Mouse (Mus musculus): ENCODE results near the gene Sh3kbp1. TPM values are rescaled to one million over a fixed set of nuclear protein-coding genes. Genes with fewer than 3 reads are reported as not detected.

The Sh3kbp1 gene
- polyA plus RNA-seq, 1 experiment from 2014 or later = 85.3 TPM

DNA sequence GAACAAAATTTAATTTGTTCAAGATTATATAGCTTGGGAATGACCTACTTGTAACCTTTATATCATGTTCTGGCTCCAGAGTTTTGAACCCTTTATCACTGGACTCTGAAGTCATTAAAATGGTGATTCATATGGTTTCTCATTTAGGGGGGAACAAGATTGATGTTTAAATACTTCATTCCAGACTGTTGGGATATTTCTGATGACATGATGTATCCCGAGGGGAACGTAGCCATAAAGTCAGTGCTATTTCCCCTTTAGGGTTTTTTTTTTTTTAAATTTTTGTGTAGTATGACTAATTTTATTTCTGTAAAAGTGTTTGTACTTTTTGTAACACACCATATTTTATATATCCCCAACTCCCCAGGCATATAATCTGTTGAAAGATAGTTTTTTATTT lies 212.7 kb downstream of the Sh3kbp1 start:
- 69% methylated on average over 2 of the region's 2 CpGs for WGBS
- Histone ChIP-seq H3K4me1 (no peaks in the 10 kb centered on the region), H3K9ac (no peak overlapping the region), H3K27me3 (replicated peaks) (no peaks in the 10 kb centered on the region), H3K27ac (replicated peaks) (no peak overlapping the region), H3K4me3 (no peak overlapping the region), H3K36me3 (no peaks in the 10 kb centered on the region), H3K4me2 (no peak overlapping the region), H3K9me3 (no peaks in the 10 kb centered on the region)
- no peak for ATAC-seq (ENCODE audit: extremely low read depth, insufficient number of reproducible peaks, low FRiP score, low TSS enrichment)

- H3K27me3 ChIP-seq (replicated peaks) = 0 out of 2 replicates have a peak, but pooled peaks cover 2% of the 10 kb centered on the region
- no peak overlapping the region for H3K4me2 ChIP-seq
- ATAC-seq (ENCODE audit: extremely low read depth, insufficient number of reproducible peaks, low FRiP score, low TSS enrichment) = no peak
- no peaks in the 10 kb centered on the region for H3K4me1 ChIP-seq
- no peaks in the 10 kb centered on the region for H3K9me3 ChIP-seq
- H3K27ac ChIP-seq (replicated peaks) = no peak overlapping the region
- no peaks in the 10 kb centered on the region for H3K36me3 ChIP-seq
- no peak overlapping the region for H3K4me3 ChIP-seq
- WGBS = 62% methylated on average over 7 of the region's 7 CpGs
- H3K9ac ChIP-seq = no peak overlapping the region
These were observed 213.2 kb downstream of the Sh3kbp1 start for GRCm38 (mm10) chrX:159840225-159840624.

- ATAC-seq (ENCODE audit: extremely low read depth, insufficient number of reproducible peaks, low FRiP score, low TSS enrichment) = no peak
- H3K4me2 ChIP-seq = no peak overlapping the region
- WGBS = 80% methylated on average over 8 of the region's 8 CpGs
- 0 out of 2 replicates have a peak, but pooled peaks cover 3% of the 10 kb centered on the region for H3K27me3 ChIP-seq (replicated peaks)
- H3K27ac ChIP-seq (replicated peaks) = no peak overlapping the region
- no peak overlapping the region for H3K9ac ChIP-seq
- no peaks in the 10 kb centered on the region for H3K9me3 ChIP-seq
- no peaks in the 10 kb centered on the region for H3K36me3 ChIP-seq
- no peak overlapping the region for H3K4me3 ChIP-seq
- no peaks in the 10 kb centered on the region for H3K4me1 ChIP-seq
These were observed 223.7 kb downstream of the Sh3kbp1 start for GRCm38 (mm10) chrX:159850722-159851121.

DNA sequence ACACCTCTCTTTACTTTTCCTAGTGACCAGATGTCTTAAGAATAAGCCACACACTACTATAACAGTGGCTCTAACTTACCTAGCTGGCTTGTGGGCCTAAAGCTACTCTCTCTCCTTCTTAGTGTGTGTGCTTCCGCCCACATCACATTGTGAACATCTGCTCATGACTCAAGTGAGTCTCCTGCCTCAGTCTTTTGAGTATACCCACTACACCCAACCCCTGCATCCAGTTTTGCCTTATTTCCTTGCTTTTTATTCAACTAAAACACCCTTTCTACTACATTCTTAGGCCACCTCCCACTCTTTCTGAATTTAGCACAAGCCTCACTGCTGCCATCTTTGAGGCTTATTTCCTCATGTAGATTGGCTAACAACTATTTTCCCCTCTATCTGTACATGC lies 229.8 kb downstream of the Sh3kbp1 start:
- Histone ChIP-seq H3K4me3 (no peak overlapping the region), H3K4me1 (no peaks in the 10 kb centered on the region), H3K27me3 (replicated peaks) (0 out of 2 replicates have a peak, but pooled peaks cover 3% of the 10 kb centered on the region), H3K4me2 (no peak overlapping the region), H3K9ac (no peak overlapping the region), H3K9me3 (no peaks in the 10 kb centered on the region), H3K36me3 (no peaks in the 10 kb centered on the region), H3K27ac (replicated peaks) (no peak overlapping the region)
- 80% methylated on average over 1 of the region's 1 CpGs for WGBS
- ATAC-seq (ENCODE audit: extremely low read depth, insufficient number of reproducible peaks, low FRiP score, low TSS enrichment) = no peak

GRCm38 (mm10) chrX:159858126-159858525 lies 231.1 kb downstream of the Sh3kbp1 start:
- H3K27me3 ChIP-seq (replicated peaks) = 0 out of 2 replicates have a peak, but pooled peaks cover 3% of the 10 kb centered on the region
- 69% methylated on average over 1 of the region's 1 CpGs for WGBS
- ATAC-seq (ENCODE audit: extremely low read depth, insufficient number of reproducible peaks, low FRiP score, low TSS enrichment) = no peak
- H3K4me3 ChIP-seq = no peak overlapping the region
- H3K9me3 ChIP-seq = no peaks in the 10 kb centered on the region
- H3K4me2 ChIP-seq = no peak overlapping the region
- H3K4me1 ChIP-seq = 0 out of 2 replicates have a peak, but pooled peaks cover 4% of the 10 kb centered on the region
- no peaks in the 10 kb centered on the region for H3K36me3 ChIP-seq
- no peak overlapping the region for H3K27ac ChIP-seq (replicated peaks)
- H3K9ac ChIP-seq = no peak overlapping the region

DNA sequence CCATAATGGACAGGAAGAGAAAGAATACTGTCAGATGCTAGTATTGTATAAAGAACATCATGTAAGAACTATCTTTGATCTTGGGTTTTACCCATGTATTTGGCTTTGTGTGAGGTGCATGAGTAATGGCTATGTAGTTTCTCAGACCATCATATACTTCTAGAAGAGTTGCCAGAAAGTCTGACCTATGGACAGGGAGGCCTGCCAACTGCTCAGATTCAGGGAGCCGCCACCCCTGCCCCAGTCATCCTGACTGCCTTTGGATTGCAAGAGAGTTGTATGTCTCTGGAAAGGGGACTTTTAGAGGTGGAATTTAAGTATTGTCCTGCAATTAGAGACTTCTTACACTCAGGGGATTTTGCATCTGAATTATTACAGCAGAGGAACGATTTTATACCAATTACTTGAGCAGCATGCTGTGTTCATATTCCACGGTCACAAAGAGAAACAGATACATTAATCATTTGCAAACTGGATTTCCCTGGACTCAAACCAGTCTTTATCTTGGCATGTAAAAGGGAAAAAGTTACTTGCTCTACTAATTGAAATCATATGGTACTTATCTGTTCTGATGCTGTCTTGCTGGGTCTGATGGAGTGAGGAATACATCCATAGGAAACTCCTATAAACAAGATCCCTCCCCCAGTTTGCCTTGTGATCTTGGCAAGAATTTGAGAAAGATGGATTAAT lies 233.9 kb downstream of the Sh3kbp1 start:
- Histone ChIP-seq H3K27ac (replicated peaks) (no peak overlapping the region), H3K9me3 (no peaks in the 10 kb centered on the region), H3K4me3 (no peak overlapping the region), H3K36me3 (no peaks in the 10 kb centered on the region), H3K9ac (no peak overlapping the region), H3K27me3 (replicated peaks) (0 out of 2 replicates have a peak, but pooled peaks cover 4% of the 10 kb centered on the region), H3K4me2 (no peak overlapping the region), H3K4me1 (0 out of 2 replicates have a peak, but pooled peaks cover 4% of the 10 kb centered on the region)
- 69% methylated on average over 3 of the region's 3 CpGs for WGBS
- ATAC-seq (ENCODE audit: extremely low read depth, insufficient number of reproducible peaks, low FRiP score, low TSS enrichment) = no peak

DNA sequence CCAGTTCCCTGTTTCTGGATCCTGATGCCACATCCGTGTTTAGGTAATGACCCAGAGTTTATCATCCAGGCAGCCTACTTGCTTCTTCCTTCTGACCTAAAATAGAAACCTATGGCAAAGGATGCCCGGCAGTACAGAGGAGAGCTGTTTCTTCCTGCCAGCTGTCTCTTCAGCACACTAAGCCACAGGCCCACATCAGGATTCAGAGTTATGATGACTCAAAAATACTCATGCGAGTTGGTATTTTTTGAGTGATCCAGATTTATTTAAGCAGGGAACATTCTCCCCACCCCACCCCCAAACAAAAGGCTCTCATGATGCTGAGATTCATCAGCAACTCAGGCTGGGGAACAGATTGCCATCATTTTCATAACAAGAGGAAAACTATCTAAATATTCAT lies 240.6 kb downstream of the Sh3kbp1 start:
- H3K4me1 ChIP-seq = no peaks in the 10 kb centered on the region
- 0 out of 2 replicates have a peak, but pooled peaks cover 4% of the 10 kb centered on the region for H3K27me3 ChIP-seq (replicated peaks)
- no peak overlapping the region for H3K4me2 ChIP-seq
- H3K4me3 ChIP-seq = no peak overlapping the region
- ATAC-seq (ENCODE audit: extremely low read depth, insufficient number of reproducible peaks, low FRiP score, low TSS enrichment) = no peak
- H3K27ac ChIP-seq (replicated peaks) = no peak overlapping the region
- H3K9ac ChIP-seq = no peak overlapping the region
- H3K36me3 ChIP-seq = no peaks in the 10 kb centered on the region
- 40% methylated on average over 3 of the region's 3 CpGs for WGBS
- H3K9me3 ChIP-seq = no peaks in the 10 kb centered on the region

DNA sequence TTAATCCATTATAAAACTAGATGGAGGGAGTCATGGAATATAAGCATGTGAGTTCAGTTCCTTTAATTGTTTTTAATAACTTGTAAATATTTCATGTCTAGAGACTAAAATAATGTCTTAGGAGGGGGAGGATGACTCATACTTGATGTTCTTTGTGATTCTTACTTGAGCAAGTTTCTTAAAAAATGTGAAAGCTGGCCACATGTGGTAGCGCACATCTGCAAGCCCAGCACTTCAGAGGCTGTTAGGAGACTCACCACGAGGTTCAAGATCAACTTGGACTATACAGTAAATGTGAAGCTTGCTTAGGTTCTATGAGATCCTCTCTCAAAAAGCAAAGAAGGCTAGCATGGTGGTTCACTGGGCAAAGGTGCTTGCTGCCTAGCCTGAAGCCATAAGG lies 245.4 kb downstream of the Sh3kbp1 start:
- Histone ChIP-seq H3K4me2 (no peak overlapping the region), H3K4me3 (no peak overlapping the region), H3K9ac (no peak overlapping the region), H3K27me3 (replicated peaks) (no peaks in the 10 kb centered on the region), H3K4me1 (no peaks in the 10 kb centered on the region), H3K9me3 (no peaks in the 10 kb centered on the region), H3K27ac (replicated peaks) (no peak overlapping the region), H3K36me3 (no peaks in the 10 kb centered on the region)
- WGBS = 81% methylated on average over 2 of the region's 2 CpGs
- no peak for ATAC-seq (ENCODE audit: extremely low read depth, insufficient number of reproducible peaks, low FRiP score, low TSS enrichment)

DNA sequence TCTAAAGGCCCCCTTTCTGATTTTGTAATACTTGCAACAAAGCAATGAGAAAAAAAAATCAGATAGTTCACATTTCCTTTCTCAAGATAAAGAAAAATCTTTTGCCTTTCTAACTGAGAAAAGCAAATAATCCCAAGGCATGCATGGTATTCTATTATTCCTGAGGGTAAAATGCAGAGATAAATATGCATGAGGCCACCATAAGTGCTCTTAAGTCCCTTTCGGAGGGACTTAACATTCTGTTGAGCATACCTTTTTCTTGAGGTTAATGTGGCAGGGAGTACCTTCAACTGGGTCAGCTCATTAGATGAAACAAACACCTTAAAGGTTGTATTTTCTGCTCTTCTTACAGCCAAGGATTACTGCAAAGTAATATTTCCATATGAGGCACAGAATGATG lies 250.7 kb downstream of the Sh3kbp1 start:
- Histone ChIP-seq H3K9ac (no peak overlapping the region), H3K4me2 (no peak overlapping the region), H3K9me3 (no peaks in the 10 kb centered on the region), H3K36me3 (no peaks in the 10 kb centered on the region), H3K4me1 (no peaks in the 10 kb centered on the region), H3K27me3 (replicated peaks) (peaks cover 16% of the 10 kb centered on the region; the same call in 1 of the 2 replicates), H3K4me3 (no peak overlapping the region), H3K27ac (replicated peaks) (no peak overlapping the region)
- no peak for ATAC-seq (ENCODE audit: extremely low read depth, insufficient number of reproducible peaks, low FRiP score, low TSS enrichment)
- 69% methylated on average over 1 of the region's 1 CpGs for WGBS

GRCm38 (mm10) chrX:159879455-159879854 lies 252.4 kb downstream of the Sh3kbp1 start:
- Histone ChIP-seq H3K9ac (no peak overlapping the region), H3K27me3 (replicated peaks) (peaks cover 22% of the 10 kb centered on the region; the same call in 1 of the 2 replicates), H3K4me3 (no peak overlapping the region), H3K4me1 (no peaks in the 10 kb centered on the region), H3K27ac (replicated peaks) (no peak overlapping the region), H3K4me2 (no peak overlapping the region), H3K9me3 (no peaks in the 10 kb centered on the region), H3K36me3 (no peaks in the 10 kb centered on the region)
- WGBS = 72% methylated on average over 3 of the region's 3 CpGs
- no peak for ATAC-seq (ENCODE audit: extremely low read depth, insufficient number of reproducible peaks, low FRiP score, low TSS enrichment)

- no peak for ATAC-seq (ENCODE audit: extremely low read depth, insufficient number of reproducible peaks, low FRiP score, low TSS enrichment)
- H3K9ac ChIP-seq = no peak overlapping the region
- no peak overlapping the region for H3K27ac ChIP-seq (replicated peaks)
- H3K4me1 ChIP-seq = no peaks in the 10 kb centered on the region
- no peak overlapping the region for H3K4me3 ChIP-seq
- 66% methylated on average over 5 of the region's 5 CpGs for WGBS
- H3K4me2 ChIP-seq = no peak overlapping the region
- peaks cover 22% of the 10 kb centered on the region; the same call in 1 of the 2 replicates for H3K27me3 ChIP-seq (replicated peaks)
- H3K36me3 ChIP-seq = no peaks in the 10 kb centered on the region
- no peaks in the 10 kb centered on the region for H3K9me3 ChIP-seq
These were observed 254.5 kb downstream of the Sh3kbp1 start for GRCm38 (mm10) chrX:159881576-159881975.

- ATAC-seq (ENCODE audit: extremely low read depth, insufficient number of reproducible peaks, low FRiP score, low TSS enrichment) = no peak
- Histone ChIP-seq H3K27ac (replicated peaks) (no peak overlapping the region), H3K36me3 (no peaks in the 10 kb centered on the region), H3K4me2 (no peak overlapping the region), H3K9ac (no peak overlapping the region), H3K9me3 (no peaks in the 10 kb centered on the region), H3K4me3 (no peak overlapping the region), H3K4me1 (no peaks in the 10 kb centered on the region), H3K27me3 (replicated peaks) (no peaks in the 10 kb centered on the region)
- WGBS = 69% methylated on average over 4 of the region's 4 CpGs
These were observed 269.5 kb downstream of the Sh3kbp1 start for GRCm38 (mm10) chrX:159896536-159896935.

Measured in heart, embryonic 13.5 days (tissue).